8 mouse cellular contexts compared by ENCODE assay signal in genomic region chr11:5061413-5062139, GRCm38 (mm10). TPM values are rescaled to one million over a fixed set of nuclear protein-coding genes. Genes with fewer than 3 reads are reported as not detected.
DNase-seq lines count a peak whose midpoint lies in the region; ATAC-seq and TF ChIP-seq lines count a peak whose summit lies in the region.

No protein-coding gene starts in this region.

- peak; percentile 94 for DNase-seq in gastrocnemius, postnatal 14 days
- DNase-seq in left cerebral cortex, adult 8-10 months (ENCODE audit: low spot score in 2 of 2), result peak; percentile 95
- peak; percentile 96 to 98 for DNase-seq in right cerebral cortex, adult 2 months (ENCODE audit: low spot score in 2 of 2)
- DNase-seq in urinary bladder, postnatal 14 days (ENCODE audit: low spot score), result peak; percentile 97

- peak overlapping the region; percentile 46 for H3K27ac ChIP-seq in cortical plate, adult 2 months (ENCODE audit: insufficient read depth, low read length)

- intact Hi-C loops in gastrocnemius, postnatal 14 days (cut with DNase I; ENCODE audit: low total_unique reads), result loop anchor here (2.0 kb wide), 1 partner anchor 43 kb away; no protein-coding TSS in a partner anchor

- ATAC-seq in activated CD4-positive, CD25-positive, alpha-beta regulatory T cell, adult 4 months, result peak; percentile 43
- peak; percentile 53 for ATAC-seq in inflammation-experienced regulatory T-cells, adult 6 months
- peak; percentile 30 for ATAC-seq in megakaryocyte, adult 5-6 weeks (ENCODE audit: poor library complexity, severe bottlenecking)

- peak overlapping the region; percentile 45; the same call in 1 of the 2 replicates for H3K4me3 ChIP-seq in cortical plate, adult 2 months (ENCODE audit: insufficient read depth, low read length)

- TF ChIP-seq CTCF in cortical plate, adult 2 months (IDR thresholded peaks at IDR 0.05; ENCODE audit: extremely low read depth, insufficient read depth, low read length), result no peak

- TF ChIP-seq POLR2A in cortical plate, adult 2 months (IDR thresholded peaks at IDR 0.05; ENCODE audit: extremely low read depth, insufficient read depth, low read length), result no peak

- no peaks in the 10 kb centered on the region; the same call in 1 of the 2 replicates for H3K4me1 ChIP-seq in cortical plate, adult 2 months (ENCODE audit: control insufficient read depth, insufficient read depth, low read length)

RNA-seq across cellular contexts. Expression of gene Gas2l1, which starts 3.6 kb away (rescaled TPM):
- under 1 TPM; 0.37 to 0.38 TPM for polyA plus RNA-seq in activated CD4-positive, CD25-positive, alpha-beta regulatory T cell, adult 4 months (2017; shearing (Covaris generic))
- polyA plus RNA-seq in cortical plate, adult 2 months (2012; rRNA removed), result 91.6 and 98.8 TPM in 2 replicates
- total RNA-seq in gastrocnemius, postnatal 14 days (2021), result 10 to 100 TPM in 1 of 2 experiments, 1 to 10 TPM in 1; 8.4 to 12.0 TPM
- polyA plus RNA-seq in inflammation-experienced regulatory T-cells, adult 6 months (2017; shearing (Covaris generic)), result under 1 TPM; 0.58 to 0.94 (median 0.91) TPM
- total RNA-seq in left cerebral cortex, adult 8-10 months (2022), result 10 to 100 TPM; 71.8 to 78.4 (median 75.3) TPM
- 1.5 and 2.4 TPM in 2 replicates for total RNA-seq in megakaryocyte, adult 5-6 weeks (2015)
- 0.89 and 1.1 TPM in 2 replicates for total RNA-seq in megakaryocyte, adult 5-6 weeks (2017)

RNA-seq across cellular contexts. Expression of gene Rasl10a, which starts 3.6 kb away (rescaled TPM):
- not detected for polyA plus RNA-seq in activated CD4-positive, CD25-positive, alpha-beta regulatory T cell, adult 4 months (2017; shearing (Covaris generic))
- 83.2 and 86.6 TPM in 2 replicates for polyA plus RNA-seq in cortical plate, adult 2 months (2012; rRNA removed)
- under 1 TPM in 1 of 2 experiments, not detected in 1; 0.25 TPM for total RNA-seq in gastrocnemius, postnatal 14 days (2021)
- polyA plus RNA-seq in inflammation-experienced regulatory T-cells, adult 6 months (2017; shearing (Covaris generic)), result not detected
- 10 to 100 TPM; 49.0 to 60.5 (median 53.2) TPM for total RNA-seq in left cerebral cortex, adult 8-10 months (2022)
- total RNA-seq in megakaryocyte, adult 5-6 weeks (2015), result not detected in 2 replicates
- total RNA-seq in megakaryocyte, adult 5-6 weeks (2017), result not detected in 2 replicates

RNA-seq across cellular contexts. Expression of gene Rhbdd3, which starts 37.1 kb away (rescaled TPM):
- 1 to 10 TPM; 5.6 to 5.9 TPM for polyA plus RNA-seq in activated CD4-positive, CD25-positive, alpha-beta regulatory T cell, adult 4 months (2017; shearing (Covaris generic))
- polyA plus RNA-seq in cortical plate, adult 2 months (2012; rRNA removed), result 32.3 and 34.4 TPM in 2 replicates
- 10 to 100 TPM; 17.8 to 20.2 TPM for total RNA-seq in gastrocnemius, postnatal 14 days (2021)
- polyA plus RNA-seq in inflammation-experienced regulatory T-cells, adult 6 months (2017; shearing (Covaris generic)), result 1 to 10 TPM; 3.3 to 4.6 (median 4.6) TPM
- 10 to 100 TPM; 20.1 to 26.8 (median 22.0) TPM for total RNA-seq in left cerebral cortex, adult 8-10 months (2022)
- 2.6 and 6.0 TPM in 2 replicates for total RNA-seq in megakaryocyte, adult 5-6 weeks (2015)
- total RNA-seq in megakaryocyte, adult 5-6 weeks (2017), result 11.5 and 14.5 TPM in 2 replicates

RNA-seq across cellular contexts. Expression of gene Ewsr1, which starts 37.5 kb away (rescaled TPM):
- 100 to 1,000 TPM; 143 to 144 TPM for polyA plus RNA-seq in activated CD4-positive, CD25-positive, alpha-beta regulatory T cell, adult 4 months (2017; shearing (Covaris generic))
- polyA plus RNA-seq in cortical plate, adult 2 months (2012; rRNA removed), result 345 and 350 TPM in 2 replicates
- 10 to 100 TPM; 87.0 to 90.4 TPM for total RNA-seq in gastrocnemius, postnatal 14 days (2021)
- 100 to 1,000 TPM; 136 to 174 (median 140) TPM for polyA plus RNA-seq in inflammation-experienced regulatory T-cells, adult 6 months (2017; shearing (Covaris generic))
- total RNA-seq in left cerebral cortex, adult 8-10 months (2022), result 100 to 1,000 TPM; 291 to 340 (median 310) TPM
- 129 and 153 TPM in 2 replicates for total RNA-seq in megakaryocyte, adult 5-6 weeks (2015)
- 326 and 348 TPM in 2 replicates for total RNA-seq in megakaryocyte, adult 5-6 weeks (2017)

Comparison
In these comparisons a context has a peak if more than half of its experiments do, and no peak if none do; other contexts are left out.
1. Peak in every context shown above with its lines: DNase-seq, ATAC-seq, H3K4me3 ChIP-seq and H3K27ac ChIP-seq.
2. RNA of gene Gas2l1, which starts 3.6 kb away (total RNA-seq): 71.8 to 78.4 TPM in left cerebral cortex, adult 8-10 months; 8.4 to 12.0 TPM in gastrocnemius, postnatal 14 days and 0.89 to 2.4 TPM in megakaryocyte, adult 5-6 weeks; every median in the first group is over 4 times any median in the second.
3. RNA of gene Rasl10a, which starts 3.6 kb away (total RNA-seq): 49.0 to 60.5 TPM in left cerebral cortex, adult 8-10 months; 0.25 TPM in gastrocnemius, postnatal 14 days and not detected in megakaryocyte, adult 5-6 weeks; every median in the first group is over 10 times any median in the second.